Mouse (Mus musculus) monocyte, adult 5-6 weeks (primary cell): Measurements from ENCODE around the gene Prkg1. TPM values are rescaled to one million over a fixed set of nuclear protein-coding genes. Genes with fewer than 3 reads are reported as not detected.
A peak's percentile ranks its signal among the peaks of the same experiment; 100 is the strongest.
"Not testable (repeated sequence)": the region's sequence is repeated elsewhere in the genome, so short reads cannot be mapped to it uniquely, and the experiment has no call there.

Experiments
- ATAC-seq: fragments of 153-309, 156-312 bp; replicated peaks from 2 replicates; pipeline ENCODE4 v1.8.0; 2017; ENCODE audit warnings: mild to moderate bottlenecking; ENCODE audit not compliant: low TSS enrichment, insufficient number of reproducible peaks, severe bottlenecking, poor library complexity, low FRiP score
- total RNA-seq: library from RNA; stranded (forward); fragments of 200-1000, 200-491, 200-594 nt; gene quantifications from 3 replicates; pipeline ENCODE4 v1.2.3, GENCODE M21; 2017

Gene Prkg1
- total RNA-seq, 1 experiment from 2014 or later, result 0.57 TPM

- no peak for ATAC-seq
Observed at GRCm38 (mm10) chr19:31228385-31228784, 536.4 kb downstream of the Prkg1 start.

GRCm38 (mm10) chr19:31223457-31223856 is 541.4 kb downstream of the Prkg1 start:
- ATAC-seq, result no peak

DNA sequence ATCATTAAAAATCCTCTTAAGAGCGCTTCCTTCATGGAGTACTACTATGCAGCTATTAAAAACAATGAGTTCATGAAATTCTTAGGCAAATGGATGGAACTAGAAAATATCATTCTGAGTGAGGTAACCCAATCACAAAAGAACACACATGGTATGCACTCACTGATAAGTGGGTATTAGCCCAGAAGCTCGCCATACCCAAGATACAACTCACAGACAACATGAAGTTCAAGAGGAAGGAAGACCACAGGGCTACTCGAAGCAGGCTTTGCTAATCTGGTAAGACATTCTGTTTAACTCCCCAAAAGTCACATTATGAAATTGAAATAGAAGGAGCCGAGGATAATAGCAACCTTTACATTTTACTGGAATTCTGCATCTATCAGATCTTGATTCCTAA is 545.6 kb downstream of the Prkg1 start:
- ATAC-seq, result not testable (repeated sequence)

GRCm38 (mm10) chr19:31210850-31211249 is 554.0 kb downstream of the Prkg1 start:
- peak; percentile 68; the same call in 1 of the 2 replicates for ATAC-seq

DNA sequence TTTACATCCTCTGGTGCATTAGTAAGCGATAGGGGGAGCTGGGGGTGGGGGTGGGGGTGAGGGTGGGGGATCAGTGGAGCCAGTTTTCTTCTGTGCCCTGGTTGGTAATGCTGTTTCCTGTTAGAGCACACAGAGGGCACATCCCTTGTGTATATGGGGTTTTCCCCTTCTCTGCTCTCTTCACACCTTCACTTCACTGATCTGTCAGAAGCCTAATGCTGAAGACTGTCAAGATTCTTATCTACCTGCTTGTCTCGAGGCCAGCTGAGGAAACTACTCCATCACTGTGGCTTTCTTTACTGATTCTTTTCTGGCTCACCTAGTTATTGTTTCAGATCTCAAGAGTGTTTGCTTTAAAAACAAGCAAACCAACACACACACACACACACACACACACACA is 554.4 kb downstream of the Prkg1 start:
- ATAC-seq, result peak; percentile 79

- no peak for ATAC-seq
Observed at GRCm38 (mm10) chr19:31199583-31199982, 565.2 kb downstream of the Prkg1 start.

- ATAC-seq, result no peak
Observed at GRCm38 (mm10) chr19:31198461-31198860, 566.4 kb downstream of the Prkg1 start.

DNA sequence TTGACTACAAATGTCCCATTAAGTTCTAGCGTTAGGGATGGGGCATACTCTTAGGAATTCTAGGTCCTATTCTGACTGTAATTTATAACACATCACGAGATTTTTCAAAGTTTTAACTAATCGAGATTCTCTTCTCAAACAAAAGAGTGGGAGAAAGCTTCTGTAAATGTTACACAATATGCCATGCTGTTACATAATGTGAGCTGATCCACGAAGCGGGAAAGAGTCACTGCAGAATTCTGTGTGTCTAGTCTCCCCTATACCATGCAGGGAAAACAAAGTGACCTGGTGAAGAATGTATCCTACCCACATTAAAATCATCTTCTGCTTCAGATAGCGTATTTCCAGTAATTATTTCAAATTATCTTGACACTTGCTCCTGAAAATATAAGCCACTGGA is 567.8 kb downstream of the Prkg1 start:
- no peak for ATAC-seq

DNA sequence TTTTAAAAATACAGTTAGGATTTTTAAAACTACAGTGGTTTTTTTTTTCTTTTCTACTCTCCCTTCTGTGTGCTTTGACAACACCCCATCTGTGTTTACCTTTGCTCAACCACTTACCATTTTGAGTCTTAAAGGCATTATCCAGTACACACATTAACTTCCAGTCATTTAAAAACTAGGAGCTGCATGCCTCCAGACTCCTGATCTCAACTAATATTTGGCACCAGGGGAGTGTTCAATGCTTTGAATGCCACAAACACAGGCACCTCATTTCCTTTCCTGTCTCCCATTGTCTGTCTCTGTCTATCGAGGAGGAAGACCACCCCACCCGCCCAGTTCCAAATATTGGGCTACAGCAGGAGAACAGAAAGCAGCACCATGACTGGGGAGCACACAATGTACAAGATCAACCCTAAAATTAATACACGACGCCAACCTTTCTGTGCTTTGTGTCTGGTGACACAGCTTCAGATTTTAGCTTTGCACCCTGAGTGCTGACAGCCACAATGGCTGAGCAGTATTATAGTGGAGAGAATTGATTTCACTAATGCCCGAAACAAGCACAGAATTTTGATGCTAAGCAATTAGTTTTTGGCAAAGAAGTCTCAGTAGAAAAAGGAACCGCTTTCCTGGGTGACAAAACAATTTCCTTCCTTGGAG is 576.1 kb downstream of the Prkg1 start:
- no peak for ATAC-seq

- ATAC-seq, result no peak
Observed at GRCm38 (mm10) chr19:31180757-31181156, 584.1 kb downstream of the Prkg1 start.

DNA sequence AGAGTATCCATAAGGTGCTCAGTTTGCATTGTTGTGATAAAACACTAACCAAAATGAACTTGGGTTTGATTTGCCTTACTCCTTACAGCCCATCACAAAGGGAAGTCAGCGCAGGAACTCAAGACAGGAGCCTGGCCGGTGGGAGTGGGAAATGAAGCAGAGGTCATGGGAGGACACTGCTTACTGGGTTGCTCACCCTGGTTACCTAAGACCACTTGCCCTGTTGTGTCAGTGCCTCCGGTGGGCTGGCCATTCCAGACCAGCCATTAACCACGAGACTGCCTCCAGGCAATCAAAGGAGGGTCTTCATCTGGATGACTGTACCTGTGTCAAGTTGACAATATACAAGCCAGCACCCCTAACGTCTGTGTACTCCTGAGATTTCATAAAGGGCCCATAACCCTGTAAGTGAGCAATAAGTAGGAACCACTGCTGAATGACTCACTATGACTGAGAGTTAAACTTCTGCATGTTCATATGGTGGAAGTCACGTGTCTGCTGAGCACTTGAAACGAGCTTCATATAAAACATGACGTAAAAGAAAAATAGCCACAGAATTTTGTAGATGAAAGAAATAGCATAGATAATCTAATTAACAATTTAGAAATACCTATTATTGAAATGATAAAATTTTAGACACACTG is 587.4 kb downstream of the Prkg1 start:
- ATAC-seq, result no peak

DNA sequence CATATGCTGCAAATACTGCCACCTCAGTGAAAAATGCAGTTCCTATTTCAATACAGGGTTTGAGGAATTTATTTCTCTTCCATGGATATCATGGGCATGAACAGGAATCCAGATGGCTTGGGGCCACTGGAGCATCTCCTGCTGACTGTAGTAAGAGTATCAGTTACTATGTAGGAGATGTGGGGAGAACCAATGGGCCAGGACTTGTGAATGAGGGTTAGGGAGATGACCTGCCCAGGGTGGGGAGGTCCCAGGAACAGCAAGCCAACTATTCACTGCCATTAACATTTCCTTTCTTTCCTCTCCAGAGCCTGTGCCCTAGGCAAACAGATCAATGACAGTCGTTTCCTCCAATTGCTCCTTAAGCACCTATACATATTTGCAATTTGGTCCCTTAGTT is 593.8 kb downstream of the Prkg1 start:
- ATAC-seq, result no peak

- ATAC-seq, result no peak
Observed at GRCm38 (mm10) chr19:31158944-31159460, 605.8 kb downstream of the Prkg1 start.

DNA sequence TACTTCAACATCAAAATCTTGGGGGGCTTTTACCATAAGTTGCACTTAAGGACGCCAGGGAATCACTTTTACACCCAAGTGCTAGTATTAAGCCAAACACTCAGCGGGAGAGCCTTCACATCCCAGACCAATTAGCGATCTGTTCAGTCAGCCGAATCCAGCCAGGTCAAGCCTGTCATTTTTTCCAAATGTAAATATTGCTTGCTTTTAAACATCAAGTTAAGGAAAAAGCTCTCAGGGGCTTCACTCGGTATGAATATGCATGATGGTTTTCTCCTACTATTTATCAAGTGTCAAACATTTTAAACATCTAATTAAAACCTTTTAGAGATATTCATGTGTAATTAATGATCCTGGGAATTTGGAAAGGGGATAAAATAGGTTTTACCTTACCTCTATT is 611.4 kb downstream of the Prkg1 start:
- ATAC-seq, result no peak

DNA sequence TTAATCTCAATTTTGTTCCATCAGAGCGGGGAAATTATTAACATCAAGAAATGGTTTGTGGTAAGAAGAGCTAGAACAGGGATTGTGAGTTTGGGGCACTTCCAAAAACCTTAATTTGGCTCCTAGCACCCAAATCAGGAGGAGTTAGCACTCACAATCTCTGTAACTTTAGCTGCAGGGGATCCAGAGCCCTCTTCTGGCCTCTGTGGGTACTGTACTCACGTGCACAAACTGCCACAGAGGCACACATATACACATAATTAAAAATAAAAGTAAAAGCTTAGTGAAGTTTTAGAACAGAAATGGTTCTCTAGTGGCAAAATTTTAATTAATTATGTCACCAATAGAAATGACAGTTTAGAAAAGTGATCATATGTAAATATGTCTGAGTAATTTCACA is 614.9 kb downstream of the Prkg1 start:
- ATAC-seq, result no peak

DNA sequence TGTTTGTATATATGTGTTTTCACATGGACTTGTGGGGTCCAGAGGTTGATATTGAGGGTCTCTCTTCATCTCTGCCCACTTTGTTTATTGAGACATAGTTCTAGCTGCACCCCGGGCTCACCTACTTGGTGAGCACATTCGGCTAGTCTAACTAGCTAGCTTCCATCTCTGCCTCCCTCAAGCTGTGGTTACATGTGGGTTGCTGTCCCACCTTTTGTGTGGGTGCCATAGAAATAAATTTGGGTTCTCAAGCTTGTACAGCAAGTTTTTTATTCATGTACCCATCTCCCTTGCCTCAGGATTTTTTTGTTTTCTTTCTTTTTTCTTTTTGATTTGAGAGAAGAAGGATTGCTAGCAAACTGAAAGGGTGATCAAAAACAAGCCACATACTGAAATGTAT is 617.4 kb downstream of the Prkg1 start:
- no peak for ATAC-seq

GRCm38 (mm10) chr19:31146156-31146555 is 618.7 kb downstream of the Prkg1 start:
- ATAC-seq, result no peak

DNA sequence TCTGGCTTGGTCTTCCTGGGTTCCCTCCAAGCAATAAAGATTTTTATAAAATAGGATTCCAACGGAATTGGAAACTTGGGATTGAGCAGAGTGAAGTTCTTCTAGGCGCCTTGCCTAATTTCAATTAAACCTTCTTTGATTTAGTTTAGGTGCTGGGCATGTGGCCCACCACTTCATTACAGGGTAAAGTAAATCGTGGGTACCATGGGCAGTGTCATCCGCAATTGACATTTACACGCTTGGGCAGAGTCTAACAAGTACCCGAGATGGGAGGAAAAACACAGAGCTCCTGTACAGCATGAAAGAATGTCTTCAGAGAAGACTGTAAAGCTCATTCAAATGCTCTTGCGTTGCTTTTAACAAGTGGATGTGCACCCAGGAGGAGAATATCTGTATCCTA is 622.9 kb downstream of the Prkg1 start:
- no peak for ATAC-seq

DNA sequence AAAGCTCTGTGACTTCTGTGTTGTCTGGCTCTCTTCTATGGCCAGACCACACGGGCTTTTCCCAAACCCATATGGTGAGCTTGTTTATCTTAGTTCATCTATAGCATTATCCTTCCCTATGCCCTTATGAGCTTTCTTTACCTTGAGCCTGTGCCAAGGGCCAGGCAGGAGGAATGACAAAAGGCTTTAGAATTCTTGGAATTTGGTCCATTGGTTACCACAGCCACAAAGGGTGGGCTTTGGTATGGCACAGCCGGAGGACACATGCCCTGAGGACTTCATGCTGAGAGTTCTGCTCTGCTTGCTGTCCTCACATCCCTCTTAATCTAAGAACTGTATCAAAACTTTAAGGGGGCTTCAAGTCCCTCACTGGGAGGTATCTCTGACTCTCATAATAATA is 628.5 kb downstream of the Prkg1 start:
- no peak for ATAC-seq

DNA sequence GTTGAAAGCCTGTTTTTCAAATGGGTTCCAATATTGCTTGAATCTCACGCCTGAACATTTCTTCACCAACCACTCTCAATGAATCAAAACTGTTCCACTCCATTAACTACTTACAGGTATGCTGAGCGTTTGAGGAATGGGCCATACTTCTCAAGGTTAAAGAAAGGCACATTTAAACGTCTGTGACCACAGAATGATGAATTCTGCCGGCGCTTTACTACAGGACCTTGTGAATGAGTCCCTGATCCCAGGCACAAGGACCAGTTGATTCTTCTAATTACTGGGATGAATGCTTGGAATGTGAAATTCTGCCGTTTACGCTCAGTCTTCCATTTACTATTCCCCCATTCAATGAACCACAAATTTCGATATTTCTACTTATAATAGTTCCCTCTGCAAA is 632.2 kb downstream of the Prkg1 start:
- ATAC-seq, result no peak
